Mouse (Mus musculus) ES-Bruce4 (cell line): ENCODE results near the gene Kri1.

Experiments used
- CTCF ChIP-seq: IDR thresholded peaks from one replicate; pipeline ENCODE4 v1.8.1; 2011; ENCODE audit warnings: low read depth, low read length
- EP300 ChIP-seq: IDR thresholded peaks from 2 replicates; pipeline ENCODE4 v1.6.1; 2011; ENCODE audit warnings: low read depth, low read length; ENCODE audit not compliant: insufficient read depth
- POLR2A ChIP-seq: IDR thresholded peaks from one replicate; pipeline ENCODE4 v1.8.1; 2011; ENCODE audit warnings: low read length; ENCODE audit not compliant: insufficient read depth

DNA sequence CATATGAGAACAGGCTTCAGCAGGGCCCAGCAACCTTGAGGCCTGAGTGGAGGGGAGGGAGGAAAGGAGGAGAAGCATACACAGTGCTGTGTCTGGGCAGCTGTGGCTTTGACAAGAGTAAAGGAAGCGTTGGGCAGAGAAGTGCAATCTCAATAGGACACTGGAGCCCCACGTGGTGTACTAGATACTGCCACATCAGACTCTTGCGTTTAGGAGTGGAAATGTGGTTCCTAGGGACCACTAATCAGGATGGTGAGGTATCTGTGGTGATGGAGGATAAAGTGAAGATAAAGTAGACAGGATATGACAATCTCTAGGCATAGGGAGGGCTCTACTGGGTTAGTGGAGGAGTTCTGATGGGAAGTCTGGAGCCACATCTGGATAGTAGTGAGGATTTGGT lies 1.0 kb downstream of the Kri1 start:
- TF ChIP-seq CTCF (no peak), POLR2A (no peak), EP300 (no peak)
